ENCODE assay signal across 17 mouse cellular contexts in the genomic region with DNA sequence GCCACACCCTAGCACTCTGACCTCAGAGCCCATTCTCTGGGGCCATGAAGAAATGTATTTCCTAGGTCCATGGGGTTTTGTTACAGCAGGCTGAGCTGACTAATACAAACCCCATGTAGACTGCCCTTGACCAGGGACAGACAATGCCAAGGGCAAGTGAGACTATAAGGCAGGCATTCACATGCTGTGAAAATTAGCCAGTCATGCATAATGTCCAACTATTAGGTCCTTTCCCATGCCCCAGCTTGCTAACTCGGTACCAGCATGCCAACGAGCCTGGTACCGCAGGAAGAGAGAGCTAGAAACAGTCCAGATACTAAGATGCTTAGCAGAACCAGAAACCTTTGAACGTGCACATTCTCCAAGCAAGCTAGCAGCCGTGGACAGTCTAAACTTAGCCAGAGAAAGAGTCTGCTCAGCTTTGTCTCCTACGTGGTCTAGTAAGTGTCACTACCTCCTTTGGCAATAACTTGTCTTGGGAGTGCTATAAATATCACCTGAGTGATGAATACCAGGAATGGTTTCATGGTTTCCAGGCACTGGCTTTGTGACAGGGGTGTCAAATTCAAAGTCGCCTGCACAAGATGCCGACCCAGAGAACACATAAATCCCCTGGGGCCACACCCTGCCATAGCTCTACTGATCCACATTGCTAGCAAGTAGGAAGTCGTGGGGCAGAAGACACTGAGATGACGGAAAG. TPM values are rescaled to one million over a fixed set of nuclear protein-coding genes. Genes with fewer than 3 reads are reported as not detected.
DNase-seq lines count a peak whose midpoint lies in the region; ATAC-seq and TF ChIP-seq lines count a peak whose summit lies in the region.
"Had no signal": no experiment of that assay in that cellular context is flagged by ENCODE, and none has a peak within 500 bp of the region (broad histone marks: within the 10 kb centered on the region; RNA-seq: fewer than 3 reads in every experiment).

No protein-coding gene starts in this region.

- no peak for TF ChIP-seq POLR2A in cerebellum, adult 2 months (IDR thresholded peaks at IDR 0.05; ENCODE audit: borderline replicate concordance, insufficient read depth, low read length)

- WGBS in kidney, embryonic 14.5 days, result 68% methylated on average over 10 of the region's 10 CpGs
- 66% methylated on average over 10 of the region's 10 CpGs for WGBS in embryonic facial prominence, embryonic 14.5 days
- WGBS in limb, embryonic 15.5 days, result 48% methylated on average over 10 of the region's 10 CpGs
- WGBS in cerebellum, adult 2 months, result 57% methylated on average over 10 of the region's 10 CpGs
- 83% methylated on average over 10 of the region's 10 CpGs for WGBS in forebrain, postnatal 0 days

- no peak overlapping the region for H3K4me3 ChIP-seq in kidney, embryonic 14.5 days (ENCODE audit: low read length)
- no peak overlapping the region for H3K4me3 ChIP-seq in embryonic facial prominence, embryonic 14.5 days (ENCODE audit: low read depth, low read length)
- no peak overlapping the region for H3K4me3 ChIP-seq in limb, embryonic 15.5 days
- no peak overlapping the region for H3K4me3 ChIP-seq in cerebellum, adult 2 months (replicated peaks; ENCODE audit: insufficient read depth, low read depth, low read length)
- H3K4me3 ChIP-seq in forebrain, postnatal 0 days (ENCODE audit: low read depth, low read length), result no peak overlapping the region
- H3K4me3 ChIP-seq: stomach, embryonic 15.5 days had no signal

- no peak overlapping the region for H3K9ac ChIP-seq in kidney, embryonic 14.5 days (ENCODE audit: low read depth, low read length)
- no peak overlapping the region for H3K9ac ChIP-seq in embryonic facial prominence, embryonic 14.5 days (ENCODE audit: low read depth, low read length)
- H3K9ac ChIP-seq in limb, embryonic 15.5 days, result no peak overlapping the region
- no peak overlapping the region for H3K9ac ChIP-seq in forebrain, postnatal 0 days
- H3K9ac ChIP-seq: stomach, embryonic 15.5 days had no signal

- no peak for TF ChIP-seq CTCF in cerebellum, adult 2 months (IDR thresholded peaks at IDR 0.05; ENCODE audit: borderline replicate concordance, insufficient read depth, low read depth, low read length)
- no peak for TF ChIP-seq CTCF in forebrain, postnatal 0 days (IDR thresholded peaks at IDR 0.05; ENCODE audit: low read depth)

- H3K36me3 ChIP-seq in kidney, embryonic 14.5 days (ENCODE audit: control insufficient read depth, insufficient read depth, low read length), result no peaks in the 10 kb centered on the region
- H3K36me3 ChIP-seq in embryonic facial prominence, embryonic 14.5 days (ENCODE audit: control insufficient read depth, insufficient read depth, low read length), result no peaks in the 10 kb centered on the region
- H3K36me3 ChIP-seq in limb, embryonic 15.5 days, result no peaks in the 10 kb centered on the region
- H3K36me3 ChIP-seq in forebrain, postnatal 0 days (ENCODE audit: insufficient read depth), result no peaks in the 10 kb centered on the region
- H3K36me3 ChIP-seq: stomach, embryonic 15.5 days had no signal

- no peak overlapping the region for H3K27ac ChIP-seq in kidney, embryonic 14.5 days (ENCODE audit: low read depth, low read length)
- H3K27ac ChIP-seq in embryonic facial prominence, embryonic 14.5 days (replicated peaks; ENCODE audit: low read depth, low read length), result no peak overlapping the region
- H3K27ac ChIP-seq in limb, embryonic 15.5 days, result peak overlapping the region; percentile 18; the same call in 1 of the 2 replicates
- H3K27ac ChIP-seq in cerebellum, adult 2 months (ENCODE audit: insufficient read depth, low read length), result no peak overlapping the region
- H3K27ac ChIP-seq in forebrain, postnatal 0 days (ENCODE audit: low read depth, low read length), result no peak overlapping the region
- H3K27ac ChIP-seq: stomach, embryonic 15.5 days had no signal

- no peaks in the 10 kb centered on the region for H3K27me3 ChIP-seq in kidney, embryonic 14.5 days (ENCODE audit: control insufficient read depth, insufficient read depth, low read length)
- no peaks in the 10 kb centered on the region for H3K27me3 ChIP-seq in embryonic facial prominence, embryonic 14.5 days (replicated peaks; ENCODE audit: control insufficient read depth, insufficient read depth, low read length)
- H3K27me3 ChIP-seq in limb, embryonic 15.5 days, result no peaks in the 10 kb centered on the region
- H3K27me3 ChIP-seq in cerebellum, adult 2 months (ENCODE audit: control insufficient read depth, insufficient read depth, low read length), result no peaks in the 10 kb centered on the region
- H3K27me3 ChIP-seq in forebrain, postnatal 0 days (ENCODE audit: insufficient read depth, low read length), result no peaks in the 10 kb centered on the region
- H3K27me3 ChIP-seq: stomach, embryonic 15.5 days had no signal

- H3K9me3 ChIP-seq in kidney, embryonic 14.5 days (ENCODE audit: control insufficient read depth, low read length), result no peaks in the 10 kb centered on the region
- H3K9me3 ChIP-seq in embryonic facial prominence, embryonic 14.5 days (ENCODE audit: control insufficient read depth, low read length), result no peaks in the 10 kb centered on the region
- H3K9me3 ChIP-seq in limb, embryonic 15.5 days, result no peaks in the 10 kb centered on the region
- no peaks in the 10 kb centered on the region for H3K9me3 ChIP-seq in forebrain, postnatal 0 days (ENCODE audit: low read length)
- H3K9me3 ChIP-seq: stomach, embryonic 15.5 days had no signal

- ATAC-seq in kidney, embryonic 14.5 days (ENCODE audit: low FRiP score, low TSS enrichment), result no peak
- no peak for ATAC-seq in embryonic facial prominence, embryonic 14.5 days (ENCODE audit: low read depth)
- no peak for ATAC-seq in limb, embryonic 15.5 days (ENCODE audit: insufficient number of reproducible peaks, low FRiP score, low TSS enrichment, low read depth)
- no peak for ATAC-seq in forebrain, postnatal 0 days
- ATAC-seq: forebrain, embryonic 14.5 days; intestine, postnatal 0 days had no signal

- H3K4me1 ChIP-seq in kidney, embryonic 14.5 days (ENCODE audit: control insufficient read depth, insufficient read depth, low read length), result no peaks in the 10 kb centered on the region
- H3K4me1 ChIP-seq in embryonic facial prominence, embryonic 14.5 days (ENCODE audit: control insufficient read depth, insufficient read depth, low read length), result peaks cover 10% of the 10 kb centered on the region
- peaks cover 9% of the 10 kb centered on the region; the same call in 1 of the 2 replicates for H3K4me1 ChIP-seq in limb, embryonic 15.5 days
- H3K4me1 ChIP-seq in cerebellum, adult 2 months (ENCODE audit: control insufficient read depth, insufficient read depth, low read length), result no peaks in the 10 kb centered on the region
- H3K4me1 ChIP-seq in forebrain, postnatal 0 days (ENCODE audit: insufficient read depth), result no peaks in the 10 kb centered on the region

- peak; percentile 26 for DNase-seq in kidney, postnatal 14 days
- DNase-seq in embryonic facial prominence, embryonic 14.5 days (ENCODE audit: low spot score), result peak; percentile 48
- DNase-seq in heart, adult 9 months (ENCODE audit: low spot score in 2 of 2), result peak; percentile 52 to 53
- DNase-seq in layer of hippocampus, adult 9-11 months, result no peak
- DNase-seq in cerebellum, adult 2 months, result no peak
- no peak for DNase-seq in forebrain, postnatal 0 days
- DNase-seq: adrenal gland, postnatal 36 days; cerebellum, adult 8-10 months; lung, postnatal 4 days; right cerebral cortex, postnatal 14 days had no signal

- no peak overlapping the region for H3K4me2 ChIP-seq in kidney, embryonic 14.5 days (replicated peaks; ENCODE audit: low read depth, low read length)
- no peak overlapping the region; the same call in 1 of the 2 replicates for H3K4me2 ChIP-seq in embryonic facial prominence, embryonic 14.5 days (ENCODE audit: low read depth, low read length)
- H3K4me2 ChIP-seq in limb, embryonic 15.5 days, result no peak overlapping the region
- H3K4me2 ChIP-seq in forebrain, postnatal 0 days (ENCODE audit: low read depth), result no peak overlapping the region
- H3K4me2 ChIP-seq: liver, embryonic 11.5 days; stomach, embryonic 15.5 days had no signal

RNA-seq across cellular contexts. Expression of a gene that starts 22.2 kb away (rescaled TPM):
- 18.7 and 24.0 TPM in 2 replicates for polyA plus RNA-seq in kidney, embryonic 14.5 days (2014; fragmentation: Nextera tagmentation; extraction: Ambion mirVana)
- polyA plus RNA-seq in embryonic facial prominence, embryonic 14.5 days (2014; fragmentation: Nextera tagmentation; extraction: Ambion mirVana), result 42.0 and 46.3 TPM in 2 replicates
- 28.6 and 30.7 TPM in 2 replicates for polyA plus RNA-seq in limb, embryonic 15.5 days (2015; fragmentation: Nextera tagmentation; extraction: Ambion mirVana)
- polyA plus RNA-seq in cerebellum, adult 2 months (2012; rRNA removed), result 25.9 and 28.7 TPM in 2 replicates
- total RNA-seq in forebrain, postnatal 0 days (2014; rRNA removed), result 36.9 and 45.9 TPM in 2 replicates
- polyA plus RNA-seq in forebrain, postnatal 0 days (2015; fragmentation: Nextera tagmentation; extraction: Ambion mirVana), result 22.0 and 31.3 TPM in 2 replicates
- total RNA-seq: neutrophil, adult 5-6 weeks had no signal

Comparison
In these comparisons a context has a peak if more than half of its experiments do, and no peak if none do; other contexts are left out.
1. DNase-seq: peak in kidney, postnatal 14 days (single experiment), embryonic facial prominence, embryonic 14.5 days (single experiment) and heart, adult 9 months (2 of 2); none in layer of hippocampus, adult 9-11 months (single experiment), cerebellum, adult 2 months (0 of 2) and forebrain, postnatal 0 days (single experiment).